Mouse (Mus musculus): Measurements from ENCODE around the gene Slamf1.
A peak's percentile ranks its signal among the peaks of the same experiment; 100 is the strongest.

Gene Slamf1

GRCm38 (mm10) chr1:171815545-171816439, 48.9 kb downstream of the Slamf1 start:
- DNase-seq = peak; percentile 5

- no peak for DNase-seq
Measured at GRCm38 (mm10) chr1:171816991-171817390, 50.1 kb downstream of the Slamf1 start.

GRCm38 (mm10) chr1:171821331-171821730, 54.4 kb downstream of the Slamf1 start:
- no peak for DNase-seq

DNA sequence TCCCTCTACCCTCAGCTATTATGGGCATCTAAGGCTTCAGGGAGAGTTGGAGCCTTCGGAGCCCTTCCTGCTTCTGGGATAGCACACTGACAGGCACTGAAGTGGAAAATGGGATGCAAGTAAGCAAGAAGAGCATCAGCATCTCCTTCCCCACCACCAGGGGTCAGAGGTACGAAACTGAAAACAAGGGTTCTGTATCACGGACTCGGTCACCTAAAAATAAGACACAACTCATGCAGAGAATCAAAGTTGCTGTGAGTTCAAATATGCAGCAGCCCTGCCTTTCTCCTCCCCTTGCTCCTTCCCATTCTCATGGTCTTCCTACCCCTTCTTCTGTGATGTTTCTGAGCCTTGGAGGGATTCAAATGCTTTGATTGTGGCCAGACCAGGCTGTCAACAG, 58.5 kb downstream of the Slamf1 start:
- DNase-seq = no peak

GRCm38 (mm10) chr1:171826164-171826563, 59.2 kb downstream of the Slamf1 start:
- DNase-seq = no peak

- DNase-seq = no peak
Measured at GRCm38 (mm10) chr1:171827674-171828073, 60.7 kb downstream of the Slamf1 start.

DNA sequence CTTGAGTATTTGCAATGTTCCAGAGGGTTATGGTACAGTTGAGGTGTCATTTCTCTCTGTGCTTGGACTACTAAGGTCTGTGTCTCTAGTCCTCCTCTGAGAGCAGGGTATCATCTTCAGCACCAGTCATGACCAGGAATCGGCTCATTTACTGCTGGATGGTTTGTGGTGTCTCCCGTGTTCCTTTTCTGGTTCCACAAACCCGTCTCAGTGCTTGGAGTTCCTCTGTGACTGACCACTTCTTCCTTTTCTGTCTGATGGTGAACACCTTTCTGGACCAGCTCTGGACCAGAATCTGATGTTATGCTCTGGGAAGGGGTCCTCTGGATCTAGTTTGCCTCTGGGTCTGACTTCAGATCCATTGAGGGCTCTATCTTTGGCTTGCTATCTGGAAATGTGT, 72.6 kb downstream of the Slamf1 start, which contains the start of gene Cd84:
Cd84 (plus strand) TSS at position 210 of the 400 bp plus-strand sequence.
- DNase-seq = no peak

DNA sequence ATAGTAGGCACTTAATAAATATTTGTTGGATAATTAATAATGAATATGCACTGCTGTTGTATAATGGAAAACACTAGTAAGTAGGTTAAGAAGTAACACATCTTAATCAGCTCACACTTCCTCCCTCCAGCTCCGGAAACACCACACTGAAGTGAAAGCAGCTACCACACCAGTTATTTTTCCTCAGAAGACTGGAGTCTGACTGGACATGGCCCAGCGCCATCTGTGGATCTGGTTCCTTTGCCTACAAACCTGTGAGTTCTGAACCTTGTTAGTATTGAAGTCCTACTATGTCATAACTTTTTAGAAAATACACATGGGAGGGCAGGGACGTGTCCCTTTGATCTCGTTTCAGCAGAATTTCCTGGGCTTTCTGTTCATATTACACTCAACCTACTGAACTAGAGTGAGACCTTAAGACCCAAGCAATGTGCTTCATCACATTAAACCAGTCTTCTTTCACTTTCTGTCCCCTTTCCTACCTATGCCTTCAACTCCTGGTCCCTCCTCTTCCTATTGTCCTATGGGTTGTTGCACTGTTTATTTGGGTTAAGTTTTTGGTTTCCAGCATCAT, 73.6 kb downstream of the Slamf1 start:
- DNase-seq = no peak

- DNase-seq = no peak
Measured at GRCm38 (mm10) chr1:171845035-171845754, 78.3 kb downstream of the Slamf1 start.

- DNase-seq = no peak
Measured at GRCm38 (mm10) chr1:171848201-171848600, 81.3 kb downstream of the Slamf1 start.

GRCm38 (mm10) chr1:171848757-171849156, 81.8 kb downstream of the Slamf1 start:
- DNase-seq = no peak

DNA sequence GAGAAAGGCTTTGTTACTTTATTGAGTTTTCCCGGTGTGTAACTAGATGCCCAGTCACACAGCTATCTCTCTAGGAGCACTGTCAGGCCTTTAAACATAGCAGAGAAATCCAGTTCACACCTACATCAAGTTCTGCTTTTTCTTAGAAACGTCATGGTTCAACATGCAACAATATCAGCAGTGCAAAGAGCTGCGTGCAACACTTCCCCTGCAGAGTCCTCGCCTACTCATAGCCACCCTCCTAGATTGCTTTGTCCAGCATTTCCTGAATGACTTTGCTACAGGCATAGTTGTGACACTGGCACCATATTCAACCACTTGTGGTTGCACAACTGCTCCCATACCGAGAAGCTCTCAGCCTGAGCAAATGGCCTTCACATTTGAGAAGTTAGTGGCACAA, 82.5 kb downstream of the Slamf1 start:
- no peak for DNase-seq
